Mouse (Mus musculus): ENCODE measurements around the gene Smc1a.

- TF ChIP-seq MYOD1 (IDR thresholded peaks at IDR 0.05; ENCODE audit: control insufficient read depth, insufficient read length, low read depth) (no peak), CTCF (IDR thresholded peaks at IDR 0.05; ENCODE audit: control insufficient read depth, insufficient read depth, insufficient read length) (no peak), MAX (IDR thresholded peaks at IDR 0.05) (no peak), USF1 (IDR thresholded peaks at IDR 0.05; ENCODE audit: low read depth) (no peak), CEBPB (IDR thresholded peaks at IDR 0.05; ENCODE audit: low read depth) (no peak)
Observed at GRCm38 (mm10) chrX:152097572-152097971, 81.3 kb downstream of the Smc1a start.

All from C2C12 (cell line).